ENCODE assay signal across 13 mouse cellular contexts in the genomic region with DNA sequence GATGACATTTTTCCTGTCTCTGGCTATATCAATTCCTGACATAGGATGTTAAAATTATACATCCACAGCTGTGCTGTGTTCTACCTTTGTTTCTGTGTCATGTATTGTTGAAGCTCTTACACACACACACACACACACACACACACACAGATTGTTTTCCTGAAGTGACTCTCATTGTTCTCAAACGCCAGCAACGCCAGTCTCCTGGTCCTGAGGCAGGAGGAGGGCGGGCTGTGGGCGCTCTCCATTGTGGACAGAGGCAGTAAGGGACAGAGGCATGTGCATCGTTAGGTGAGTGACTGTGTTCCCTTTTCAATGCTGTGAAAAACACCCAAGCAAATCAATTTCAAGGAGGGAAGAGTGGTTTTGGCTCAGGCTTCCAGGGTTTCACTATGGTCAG.
"Had no signal": no experiment of that assay in that cellular context is flagged by ENCODE, and none has a peak within 500 bp of the region (broad histone marks: within the 10 kb centered on the region; RNA-seq: fewer than 3 reads in every experiment).

No protein-coding gene starts in this region.

- H3K27ac ChIP-seq: layer of hippocampus, adult 2 months; limb, embryonic 13.5 days; liver, embryonic 14.5 days; midbrain, embryonic 10.5 days; neural tube, embryonic 15.5 days had no signal

- H3K27me3 ChIP-seq: limb, embryonic 13.5 days; neural tube, embryonic 15.5 days had no signal

- H3K4me3 ChIP-seq: layer of hippocampus, adult 2 months; limb, embryonic 13.5 days; midbrain, embryonic 10.5 days; myocyte; neural tube, embryonic 15.5 days had no signal

- H3K9ac ChIP-seq: limb, embryonic 13.5 days; liver, embryonic 14.5 days; neural tube, embryonic 15.5 days had no signal

- H3K9me3 ChIP-seq: neural tube, embryonic 15.5 days had no signal

- DNase-seq: kidney, adult 18-20 months; kidney, postnatal 4 days; midbrain, embryonic 14.5 days; right cerebral cortex, postnatal 4 days; spleen, adult 18-20 months; thymus, adult 18-20 months; thymus, postnatal 14 days had no signal

- H3K4me2 ChIP-seq: limb, embryonic 13.5 days; neural tube, embryonic 15.5 days had no signal
